Mouse (Mus musculus): ENCODE data around the gene Crebbp.

Gene Crebbp

GRCm38 (mm10) chr16:4045524-4045923, 168.3 kb downstream of the Crebbp start:
- DNase-seq (ENCODE audit: low spot score in 2 of 2), result no peak

GRCm38 (mm10) chr16:4044093-4044492, 169.7 kb downstream of the Crebbp start:
- DNase-seq (ENCODE audit: low spot score in 2 of 2), result no peak

DNA sequence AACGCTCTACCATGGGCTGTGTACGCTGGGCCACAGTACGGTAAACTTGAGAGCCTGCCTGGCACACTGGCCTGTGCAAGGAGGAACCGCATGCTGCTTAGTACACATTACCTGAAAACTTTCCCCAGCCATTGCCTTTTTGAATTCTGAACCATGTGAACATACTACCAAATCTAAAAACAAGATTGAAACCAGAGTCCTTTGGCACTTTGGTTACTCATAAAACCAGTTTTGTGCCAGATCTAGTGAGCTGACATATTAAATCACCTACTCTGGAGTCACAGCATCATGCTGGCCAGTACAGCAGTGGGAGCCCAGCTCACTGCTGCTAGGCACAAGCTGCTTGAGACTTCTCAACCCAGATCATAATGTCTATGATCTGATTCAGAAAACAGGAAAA, 172.2 kb downstream of the Crebbp start:
- no peak for DNase-seq (ENCODE audit: low spot score in 2 of 2)

DNA sequence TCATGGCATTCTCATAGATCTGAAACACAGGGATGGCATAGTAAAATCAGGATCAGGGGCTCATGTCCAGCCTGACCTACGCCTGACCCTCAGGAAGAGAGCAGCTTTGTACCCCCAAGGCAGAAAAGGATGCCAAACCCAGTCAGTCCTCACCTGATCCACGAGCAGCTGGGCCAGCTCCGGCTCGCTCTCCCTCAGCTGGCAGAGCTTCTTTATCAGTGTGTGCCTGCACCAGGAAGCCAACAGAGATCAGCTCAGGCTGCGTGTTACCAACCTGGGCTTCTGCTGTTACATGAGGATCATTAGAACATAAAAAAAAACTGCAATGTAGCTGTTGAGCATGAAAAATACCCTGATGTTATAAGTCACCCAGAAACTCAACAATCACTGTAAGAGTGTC, 173.6 kb downstream of the Crebbp start:
- no peak for DNase-seq (ENCODE audit: low spot score in 2 of 2)

GRCm38 (mm10) chr16:4037690-4038089, 176.1 kb downstream of the Crebbp start:
- no peak for DNase-seq (ENCODE audit: low spot score in 2 of 2)

DNA sequence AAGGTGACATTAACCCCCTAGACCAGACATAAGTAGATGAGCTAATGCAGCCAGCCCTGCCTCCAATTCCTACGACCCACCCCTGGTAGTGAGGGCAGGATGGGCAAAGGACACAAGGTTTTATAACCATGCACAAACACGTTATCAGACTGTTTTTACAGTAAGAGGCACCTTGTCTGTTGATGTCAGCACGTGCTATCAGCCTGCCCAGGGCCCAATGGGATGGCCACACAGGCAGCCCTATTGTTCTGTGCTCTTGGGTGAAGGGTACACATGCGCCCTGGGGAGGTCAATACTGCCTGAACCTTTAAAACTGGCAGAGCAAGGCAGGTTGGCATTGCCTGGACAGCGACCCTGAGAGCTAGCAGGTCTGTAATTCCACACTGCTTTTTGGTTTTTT, 177.0 kb downstream of the Crebbp start, which contains the start of gene Dnase1:
Gene Dnase1, plus strand, starts transcription at position 136 of the 400 bp plus-strand sequence.
- DNase-seq (ENCODE audit: low spot score in 2 of 2), result no peak

DNA sequence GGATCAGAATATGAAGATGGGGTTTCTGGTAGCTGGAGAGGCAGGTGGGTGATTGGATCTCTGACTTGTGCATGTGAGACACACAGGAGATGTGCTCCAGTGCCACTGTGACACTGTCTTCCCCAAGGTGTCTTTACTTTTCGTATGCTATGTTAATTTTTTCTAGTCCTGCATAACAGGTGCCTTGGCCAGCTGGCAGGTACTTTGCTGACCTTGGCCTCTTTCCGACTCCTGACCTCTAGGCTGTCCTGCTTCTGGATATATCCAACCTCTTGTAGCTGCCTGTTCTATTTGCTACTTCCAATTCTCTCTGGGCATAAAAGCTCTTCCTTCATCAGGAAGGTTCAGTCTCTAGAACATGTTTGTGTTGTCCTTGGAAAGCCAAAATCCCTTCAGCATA, 178.2 kb downstream of the Crebbp start:
- DNase-seq (ENCODE audit: low spot score in 2 of 2), result no peak

- no peak for DNase-seq (ENCODE audit: low spot score in 2 of 2)
Observed at GRCm38 (mm10) chr16:4034476-4034875, 179.3 kb downstream of the Crebbp start.

GRCm38 (mm10) chr16:4033971-4034370, 179.8 kb downstream of the Crebbp start:
- no peak for DNase-seq (ENCODE audit: low spot score in 2 of 2)

- no peak for DNase-seq (ENCODE audit: low spot score in 2 of 2)
Observed at GRCm38 (mm10) chr16:4032341-4032748, 181.5 kb downstream of the Crebbp start.

GRCm38 (mm10) chr16:4031441-4032274, 182.1 kb downstream of the Crebbp start:
- no peak for DNase-seq (ENCODE audit: low spot score in 2 of 2)
